Mouse (Mus musculus) kidney, postnatal 4 days (tissue): ENCODE measurements around the gene Peak1.

Experiments
- DNase-seq, 2 experiments: peaks; one replicate each; pipeline ENCODE4 v3.0.0; 2021; ENCODE audit warnings: mixed read lengths in 2 of 2

Peak1 gene

GRCm38 (mm10) chr9:56415393-56415792 is 2.5 kb downstream of the Peak1 start:
- DNase-seq, result no peak

DNA sequence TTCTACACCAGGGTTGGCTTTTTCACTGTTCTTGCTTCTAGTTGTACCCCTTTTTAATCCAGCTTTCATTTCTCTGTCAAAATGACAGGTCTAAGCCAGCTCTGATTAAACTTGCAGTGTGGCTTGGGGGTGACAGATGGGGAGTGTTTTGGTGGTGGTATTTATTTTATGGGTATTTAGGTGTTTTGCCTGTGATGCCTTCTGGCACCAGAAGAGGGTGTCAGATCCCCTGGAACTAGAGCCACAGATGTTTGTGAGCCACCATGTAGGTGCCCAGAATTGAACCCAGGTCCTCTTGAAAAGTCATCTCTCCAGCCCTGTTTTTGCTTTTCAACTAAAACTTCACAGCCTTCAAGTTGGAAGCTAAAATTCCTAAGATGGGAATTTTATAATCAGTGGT is 3.5 kb downstream of the Peak1 start:
- DNase-seq, result no peak

- DNase-seq, result no peak
Measured at GRCm38 (mm10) chr9:56412716-56413115, 5.2 kb downstream of the Peak1 start.

- no peak for DNase-seq
Measured at GRCm38 (mm10) chr9:56409928-56410327, 7.9 kb downstream of the Peak1 start.

GRCm38 (mm10) chr9:56404619-56405018 is 13.2 kb downstream of the Peak1 start:
- no peak for DNase-seq

DNA sequence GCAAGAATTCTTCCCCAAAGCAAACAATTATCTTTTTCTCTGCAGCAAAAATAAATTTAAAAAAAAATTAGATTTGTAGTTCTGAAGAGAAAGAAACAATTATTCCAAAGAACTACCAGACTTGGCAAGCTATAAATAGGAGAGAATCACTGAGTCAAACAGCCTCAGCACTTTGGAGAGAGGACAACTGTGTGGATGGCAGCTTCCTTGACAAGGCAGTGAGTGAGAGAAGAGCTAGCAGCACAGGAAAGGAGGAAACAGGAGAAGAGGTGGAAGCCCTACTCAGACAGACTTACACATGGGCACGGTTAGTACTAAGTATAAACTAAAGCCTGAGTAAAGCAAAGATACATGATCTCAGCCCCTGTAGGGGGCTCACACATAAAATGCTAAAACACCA is 21.6 kb downstream of the Peak1 start:
- DNase-seq, result no peak

DNA sequence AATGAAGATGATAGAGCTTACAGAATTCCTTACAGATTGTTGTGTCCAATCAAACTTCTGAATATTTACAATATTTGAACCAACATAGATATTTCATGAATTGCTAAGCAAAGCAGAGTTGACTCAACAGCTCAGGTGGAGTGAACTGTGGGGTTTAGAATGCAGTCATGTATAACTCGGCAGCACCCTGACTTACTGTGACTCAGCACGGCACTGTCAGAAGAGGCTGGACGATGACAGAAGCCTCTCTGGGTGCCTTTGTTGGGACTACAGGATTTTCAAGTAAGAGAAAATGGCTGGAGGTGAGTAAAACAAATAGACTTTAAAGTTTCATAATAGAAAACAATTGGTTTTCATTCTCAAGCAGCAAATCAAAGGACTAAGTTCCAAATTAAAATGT is 25.0 kb downstream of the Peak1 start:
- DNase-seq, result no peak

DNA sequence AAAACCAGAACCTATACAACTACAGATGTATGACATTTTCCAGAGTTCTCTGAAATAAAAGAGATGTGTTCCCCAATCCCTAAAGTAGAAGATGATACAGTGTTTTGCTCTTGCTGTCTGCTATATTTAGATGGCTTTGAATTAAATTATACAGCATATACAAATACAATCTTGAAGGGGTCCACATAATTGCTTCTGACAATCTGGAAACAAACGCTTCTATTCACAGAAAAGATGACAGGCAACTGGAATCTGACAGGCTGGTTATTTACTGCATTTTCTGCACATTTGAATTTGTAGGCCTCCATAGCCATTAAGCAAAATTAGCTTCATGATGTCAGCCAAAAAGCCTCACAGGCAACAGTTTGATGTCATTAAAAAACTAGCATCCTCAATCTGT is 35.1 kb downstream of the Peak1 start:
- DNase-seq, result no peak

- no peak for DNase-seq
Measured at GRCm38 (mm10) chr9:56374401-56374800, 43.5 kb downstream of the Peak1 start.

GRCm38 (mm10) chr9:56370710-56371109 is 47.2 kb downstream of the Peak1 start:
- no peak for DNase-seq

DNA sequence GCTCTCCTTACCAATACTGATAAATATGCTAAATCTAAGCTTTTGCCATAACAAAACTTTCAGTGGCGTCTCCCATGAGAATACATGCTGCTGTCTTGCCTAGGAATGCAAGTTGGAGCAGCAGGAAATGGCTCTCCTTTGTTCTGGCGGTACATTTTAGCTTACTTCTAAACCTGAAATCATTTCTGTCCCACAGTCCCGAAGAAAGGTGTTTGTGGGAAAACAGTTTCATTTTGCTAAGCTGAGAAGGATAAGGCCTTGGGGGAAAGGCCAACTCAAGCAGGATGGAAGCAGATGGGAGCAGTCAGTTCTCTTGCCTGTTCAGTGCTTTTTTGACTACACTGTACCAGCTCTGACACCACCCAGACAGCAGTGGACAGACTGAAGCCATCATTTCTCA is 49.1 kb downstream of the Peak1 start:
- DNase-seq, result no peak

- no peak for DNase-seq
Measured at GRCm38 (mm10) chr9:56363306-56363705, 54.6 kb downstream of the Peak1 start.

DNA sequence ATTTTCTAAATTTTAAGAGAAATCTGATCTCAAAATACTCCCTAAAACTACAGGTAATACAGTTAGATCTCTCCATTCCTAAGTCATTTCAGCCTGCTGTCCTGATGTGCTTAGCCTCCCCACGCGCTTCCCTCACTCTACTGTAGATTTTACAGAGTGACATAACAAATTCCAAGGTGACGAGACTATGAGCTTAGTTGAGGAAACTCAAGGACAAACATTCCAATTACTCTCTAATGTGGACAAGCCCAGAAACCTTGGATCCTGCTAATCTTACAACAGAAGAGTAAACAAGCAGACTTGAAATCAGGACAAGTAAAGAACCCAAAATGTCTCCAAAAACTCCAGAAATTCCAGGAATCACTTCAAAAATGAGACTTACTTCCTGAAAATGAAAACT is 58.6 kb downstream of the Peak1 start:
- no peak for DNase-seq

- no peak for DNase-seq
Measured at GRCm38 (mm10) chr9:56355186-56355585, 62.7 kb downstream of the Peak1 start.

GRCm38 (mm10) chr9:56346321-56346720 is 71.5 kb downstream of the Peak1 start:
- DNase-seq, result no peak

- no peak for DNase-seq
Measured at GRCm38 (mm10) chr9:56339426-56340195, 78.3 kb downstream of the Peak1 start.

- DNase-seq, result no peak
Measured at GRCm38 (mm10) chr9:56334363-56334762, 83.5 kb downstream of the Peak1 start.

- no peak for DNase-seq
Measured at GRCm38 (mm10) chr9:56332774-56333173, 85.1 kb downstream of the Peak1 start.

GRCm38 (mm10) chr9:56326511-56327005 is 91.3 kb downstream of the Peak1 start:
- no peak for DNase-seq

DNA sequence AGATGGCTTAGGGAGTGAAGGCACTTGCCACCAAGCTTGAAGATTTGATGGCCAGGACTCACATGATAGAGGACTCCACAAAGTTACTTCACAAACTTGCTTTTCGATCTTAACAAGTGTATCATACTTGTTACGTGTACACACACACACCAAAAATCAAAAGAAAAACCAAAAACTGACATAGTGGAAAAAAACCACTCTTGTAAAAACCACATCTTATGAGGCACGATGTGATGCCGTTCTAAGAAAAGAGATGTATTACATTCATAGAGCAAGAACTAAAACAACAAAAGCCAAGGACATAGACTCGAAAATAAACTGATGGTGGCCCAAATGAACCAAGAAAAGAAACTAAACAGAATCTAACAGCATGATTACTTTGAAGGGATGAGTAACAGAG is 92.1 kb downstream of the Peak1 start:
- DNase-seq, result no peak

GRCm38 (mm10) chr9:56324576-56325355 is 93.1 kb downstream of the Peak1 start:
- DNase-seq, result peak; percentile 31 to 40

DNA sequence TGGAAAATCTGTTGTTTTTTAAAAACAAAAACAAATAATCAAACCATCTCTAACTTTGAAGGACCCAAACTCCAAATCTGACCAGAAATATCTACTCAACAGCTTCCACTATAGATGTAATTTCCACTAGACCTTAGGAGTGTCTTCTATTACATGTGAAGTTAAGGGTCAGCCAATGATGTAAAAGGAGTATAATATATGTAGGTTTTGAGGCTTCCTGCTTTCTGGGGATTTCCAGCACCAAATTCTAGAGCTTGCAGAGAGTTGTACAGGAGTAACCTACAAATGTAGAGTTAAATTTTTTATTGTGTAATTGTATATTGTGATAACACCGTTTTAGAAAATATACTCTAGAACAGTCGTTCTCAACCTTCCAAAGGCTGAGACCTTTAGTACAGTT is 96.6 kb downstream of the Peak1 start:
- no peak for DNase-seq

- DNase-seq, result no peak
Measured at GRCm38 (mm10) chr9:56314326-56314725, 103.5 kb downstream of the Peak1 start.

DNA sequence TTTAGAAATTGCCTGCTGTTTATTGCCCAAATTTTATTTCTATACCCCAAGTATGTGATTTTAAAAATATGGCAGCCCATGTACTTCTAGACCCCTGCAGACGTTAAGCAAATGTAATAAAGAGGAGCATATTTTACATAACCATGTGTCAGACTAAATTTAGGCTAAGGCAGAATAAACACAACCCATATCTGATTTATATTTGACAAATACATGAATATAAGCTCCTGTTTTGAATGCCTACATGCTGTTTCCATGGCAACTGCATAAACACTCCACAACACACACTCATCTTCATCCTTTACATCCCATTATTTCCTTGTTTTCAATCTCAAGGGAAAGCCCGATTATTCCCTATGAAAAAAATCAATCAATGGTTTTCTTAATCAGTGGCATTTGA is 108.8 kb downstream of the Peak1 start:
- no peak for DNase-seq
